Mouse (Mus musculus): ENCODE data around the gene Tmem94.

The Tmem94 gene

DNA sequence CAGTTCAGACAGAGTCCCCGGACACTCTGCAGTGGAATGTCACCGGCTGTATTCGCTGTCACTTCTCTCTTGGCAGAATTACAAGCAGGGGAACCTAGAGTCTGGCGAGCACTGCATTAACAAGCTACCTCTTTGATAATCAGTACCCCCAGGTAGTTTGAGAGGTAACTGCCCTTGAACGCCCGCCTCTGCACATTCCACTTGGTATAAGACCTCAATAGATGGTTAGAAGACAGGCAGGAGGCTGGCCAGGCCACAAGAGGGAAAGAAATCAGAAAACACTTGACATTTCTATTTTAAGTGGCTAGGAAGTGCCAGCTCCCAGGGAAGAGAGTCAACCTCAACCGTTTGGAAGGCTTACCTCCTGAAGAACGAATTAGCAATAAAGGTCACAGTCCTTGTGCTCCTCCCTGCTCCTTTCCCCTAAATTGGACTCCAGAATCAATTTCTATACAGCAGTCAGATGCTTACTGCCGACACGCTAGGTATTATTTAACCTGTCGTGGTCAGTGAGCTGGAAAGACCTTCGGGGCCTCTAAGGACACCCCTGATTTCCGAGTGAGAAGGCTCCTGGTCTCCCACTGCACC is 1.2 kb downstream of the Tmem94 start:
- peak; percentile 57 to 73 for DNase-seq

DNA sequence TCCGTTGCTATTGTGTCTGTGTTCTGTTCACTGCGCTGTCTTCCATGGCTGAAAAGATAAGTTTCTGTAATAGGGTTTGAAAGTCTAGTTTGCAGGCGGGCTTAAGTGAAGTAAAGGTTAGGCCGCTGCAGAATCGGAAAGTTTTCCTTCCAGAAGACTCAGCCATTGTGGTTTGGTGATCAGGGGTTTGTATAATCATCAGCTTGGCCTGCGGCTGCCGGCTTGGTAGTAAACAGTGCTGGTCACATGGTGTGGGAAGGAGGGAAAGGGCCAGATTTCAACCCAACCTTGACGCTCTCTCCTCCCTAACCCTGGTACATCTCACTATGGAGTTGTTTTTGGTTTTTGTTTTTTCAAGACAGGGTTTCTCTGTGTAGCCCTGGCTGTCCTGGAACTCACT is 1.7 kb downstream of the Tmem94 start:
- peak; percentile 76 to 81 for DNase-seq

- no peak for DNase-seq
Measured at GRCm38 (mm10) chr11:115768896-115769295, 3.7 kb downstream of the Tmem94 start.

GRCm38 (mm10) chr11:115774653-115775052 is 9.4 kb downstream of the Tmem94 start:
- DNase-seq: no peak

- peak; percentile 56 to 77 for DNase-seq
Measured at GRCm38 (mm10) chr11:115775821-115776665, 10.8 kb downstream of the Tmem94 start.

DNA sequence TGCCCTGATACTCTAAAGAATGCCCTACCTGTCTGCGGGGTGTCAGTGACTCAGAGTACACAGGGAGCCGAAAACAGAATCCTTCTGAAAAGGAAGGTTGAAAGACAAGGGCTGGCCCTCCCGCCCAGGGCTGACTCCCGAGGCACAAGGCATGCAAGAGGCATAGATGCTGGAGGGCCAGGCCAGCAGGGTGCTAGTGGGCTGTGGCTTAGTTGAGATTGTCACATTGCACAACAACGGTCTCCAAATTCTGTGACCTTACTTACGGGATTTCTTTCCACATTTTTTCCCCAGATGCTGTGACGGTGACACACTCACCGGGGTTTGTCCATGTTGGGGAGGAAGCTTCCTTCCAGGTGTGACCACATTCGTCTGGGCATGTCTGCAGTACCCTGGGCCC is 11.7 kb downstream of the Tmem94 start:
- no peak for DNase-seq

DNA sequence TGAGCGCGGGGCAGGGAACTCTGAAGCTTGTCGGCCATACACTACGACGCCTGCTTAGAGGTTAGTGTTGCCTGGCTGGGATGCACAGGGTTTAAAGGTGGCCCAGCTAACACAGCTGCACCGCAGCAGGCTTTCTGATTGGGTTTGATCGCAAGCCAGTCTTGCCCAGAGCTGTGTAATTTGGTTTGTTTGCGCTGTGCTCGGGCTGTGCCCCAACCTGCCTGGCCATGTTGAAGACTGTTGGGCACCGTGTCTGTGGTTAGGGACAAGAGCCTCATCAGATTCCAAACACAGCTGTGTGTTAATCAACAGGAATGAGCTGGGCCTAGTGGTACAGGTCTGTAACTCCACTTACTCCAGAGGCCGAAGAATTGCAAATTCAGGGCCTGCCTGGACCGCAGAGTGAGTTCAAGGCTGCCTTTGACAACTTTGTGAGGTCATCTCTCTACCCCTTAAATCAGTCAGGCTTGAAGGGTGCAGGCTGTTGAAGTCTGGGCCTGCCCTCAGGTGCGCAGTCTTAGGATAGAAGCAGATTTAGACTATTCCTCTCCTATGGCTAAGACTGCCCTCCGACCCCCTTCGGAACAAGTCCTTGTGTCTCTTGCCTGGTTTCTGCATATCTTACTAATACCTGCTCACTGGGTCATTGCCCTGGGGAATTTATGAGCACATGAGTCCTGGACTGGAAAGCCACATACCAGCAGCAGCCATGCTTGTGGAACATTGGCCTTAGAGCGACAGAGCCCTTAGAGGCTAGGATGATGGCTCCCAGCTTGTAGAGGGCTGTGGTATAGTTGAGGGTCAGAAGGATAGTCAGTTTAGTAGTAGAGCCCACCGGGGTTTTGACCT is 12.5 kb downstream of the Tmem94 start:
- peak; percentile 52 to 61 for DNase-seq

- peak; percentile 92 to 96 for DNase-seq
Measured at GRCm38 (mm10) chr11:115779038-115779571, 13.9 kb downstream of the Tmem94 start.

- peak; percentile 45 to 72 for DNase-seq
Measured at GRCm38 (mm10) chr11:115780141-115781070, 15.2 kb downstream of the Tmem94 start.

- no peak for DNase-seq
Measured at GRCm38 (mm10) chr11:115786473-115786872, 21.2 kb downstream of the Tmem94 start.

DNA sequence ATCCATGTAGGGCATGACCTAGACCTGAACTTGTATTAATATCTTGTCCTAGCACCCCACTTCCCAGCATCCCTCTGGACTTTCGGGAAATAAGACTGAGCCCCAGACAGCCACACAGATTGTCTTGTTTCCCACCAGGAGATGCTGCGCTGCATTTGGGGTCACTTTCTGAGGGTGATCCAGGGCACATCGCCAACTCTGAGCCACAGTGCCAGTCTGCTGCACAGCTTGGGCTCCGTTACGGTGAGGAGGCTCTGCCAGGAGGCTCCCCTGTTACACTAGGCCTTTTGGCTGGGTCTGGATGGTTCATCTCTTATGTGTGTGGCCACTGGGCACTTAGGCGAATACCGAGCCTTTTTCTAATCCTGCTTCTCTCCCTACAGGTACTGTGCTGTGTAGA is 24.6 kb downstream of the Tmem94 start:
- no peak for DNase-seq

- DNase-seq: no peak
Measured at GRCm38 (mm10) chr11:115791919-115792318, 26.7 kb downstream of the Tmem94 start.

GRCm38 (mm10) chr11:115792353-115792752 is 27.1 kb downstream of the Tmem94 start:
- DNase-seq: no peak

GRCm38 (mm10) chr11:115796898-115797297 is 31.7 kb downstream of the Tmem94 start:
- DNase-seq: no peak

DNA sequence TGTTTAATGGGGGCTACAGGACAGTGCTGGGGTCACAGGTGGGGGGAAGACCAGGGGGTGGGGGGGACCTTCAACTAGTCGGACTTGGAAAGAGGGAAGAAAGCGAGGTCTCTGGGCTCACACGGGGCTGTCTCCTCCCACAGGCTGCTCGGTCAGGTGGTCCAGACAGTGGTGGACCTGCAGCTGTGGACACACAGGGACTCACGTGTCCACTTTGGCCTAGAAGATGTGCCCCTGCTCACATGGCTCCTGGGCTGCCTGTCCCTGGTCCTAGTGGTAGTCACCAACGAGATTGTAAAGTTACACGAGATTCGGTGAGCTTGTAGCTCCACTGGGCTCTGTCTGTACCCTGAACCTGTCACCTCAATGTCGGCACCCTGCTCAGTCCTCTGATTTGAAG is 32.4 kb downstream of the Tmem94 start:
- no peak for DNase-seq

GRCm38 (mm10) chr11:115800981-115801380 is 35.7 kb downstream of the Tmem94 start:
- no peak for DNase-seq

DNA sequence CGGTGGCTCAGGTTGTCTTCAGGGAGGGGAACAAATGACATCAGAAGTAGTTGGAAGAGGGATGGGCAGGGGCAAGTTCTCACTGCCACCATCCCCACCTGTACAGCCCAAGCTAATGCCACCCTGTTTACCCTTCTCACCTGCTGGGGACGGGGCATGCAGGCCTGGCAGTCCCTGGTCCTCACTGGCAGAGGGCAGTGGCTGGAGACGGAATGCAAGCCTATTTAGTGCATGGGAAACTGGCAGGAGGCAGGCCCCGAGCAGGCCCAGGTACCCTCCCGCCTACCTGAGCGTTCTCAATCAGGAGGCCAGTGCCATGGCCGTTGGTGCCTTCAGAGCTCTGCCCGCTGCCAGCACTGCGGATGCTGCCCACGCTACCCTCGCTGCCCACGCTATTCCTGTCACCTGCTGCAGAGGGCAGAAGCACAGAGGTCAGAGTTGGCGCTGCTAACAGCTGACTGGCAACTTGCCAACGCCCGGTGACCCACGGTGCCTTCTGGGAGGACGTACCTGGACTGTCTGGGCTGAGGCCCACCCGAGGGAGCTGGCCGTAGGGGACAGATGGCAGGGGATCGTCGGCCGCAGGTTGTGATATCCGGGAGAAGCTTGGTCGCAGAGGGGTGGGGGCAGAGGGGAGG is 38.0 kb downstream of the Tmem94 start:
- no peak for DNase-seq

DNA sequence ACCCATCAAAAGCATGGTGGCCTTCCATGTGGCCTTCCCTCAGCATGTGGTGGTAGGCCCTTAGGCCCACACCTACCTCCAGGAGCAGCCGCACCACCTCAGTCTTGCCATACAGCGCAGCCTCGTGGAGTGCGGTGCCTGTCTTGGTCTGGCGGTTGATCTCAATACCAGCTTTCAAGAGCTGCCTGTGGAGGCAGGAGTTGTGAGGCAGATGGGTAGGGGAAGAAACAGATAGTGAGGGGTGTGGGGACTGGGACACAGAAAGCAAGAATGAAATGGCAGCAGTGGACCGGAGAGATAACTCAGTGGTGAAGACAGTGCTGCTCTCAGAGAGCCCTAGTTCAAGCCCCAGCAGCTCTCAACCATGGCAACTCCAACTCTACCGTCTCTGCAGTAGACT is 39.8 kb downstream of the Tmem94 start:
- no peak for DNase-seq

DNA sequence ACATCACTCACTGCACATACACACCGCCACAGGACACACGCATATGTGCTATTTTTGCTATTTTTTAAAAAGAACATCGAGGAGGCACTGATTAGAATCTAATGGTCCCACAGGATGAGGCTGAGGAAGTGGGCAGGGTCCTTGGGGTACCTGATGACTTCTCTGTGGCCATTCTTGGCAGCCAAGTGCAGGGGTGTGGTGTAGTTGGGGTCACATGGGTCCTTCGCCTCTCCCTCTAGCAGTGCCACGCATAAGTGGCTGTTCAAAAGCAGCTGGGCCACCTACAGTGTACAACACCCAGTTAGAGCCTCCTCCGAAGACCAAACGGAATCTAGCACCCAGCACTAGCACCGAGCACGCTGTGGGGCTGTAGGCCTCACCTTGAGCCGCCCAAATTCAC is 40.9 kb downstream of the Tmem94 start:
- DNase-seq: no peak

DNA sequence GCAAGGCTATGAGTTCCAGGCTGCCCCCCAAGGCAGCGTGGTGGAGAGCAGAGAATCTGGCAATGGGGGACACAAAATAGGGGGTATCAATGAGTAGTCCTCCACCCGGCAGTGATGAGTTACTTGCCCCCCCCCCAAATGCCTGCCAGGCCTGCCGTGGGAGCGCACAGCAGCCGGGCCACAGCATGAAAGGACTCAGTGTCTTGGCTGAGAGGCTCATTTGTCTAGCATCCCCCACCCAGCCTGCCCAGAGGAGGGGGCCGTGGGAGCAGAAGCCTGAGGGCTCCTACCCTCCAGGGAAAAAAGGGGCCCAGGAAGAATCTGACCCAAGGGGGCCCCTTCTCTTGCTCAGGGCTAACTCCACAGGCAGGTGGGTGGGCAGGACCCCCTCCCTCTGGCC is 42.1 kb downstream of the Tmem94 start:
- no peak for DNase-seq

GRCm38 (mm10) chr11:115807971-115808370 is 42.7 kb downstream of the Tmem94 start:
- no peak for DNase-seq

Measured in kidney, adult 8-10 months (tissue).